Mouse (Mus musculus) CH12.LX (cell line): ENCODE results near the gene Acaa1b.

Experiments used
- CTCF ChIP-seq, 2 experiments: IDR thresholded peaks in 1 of 2; conservative IDR thresholded peaks in 1 of 2; 2 replicates each; pipeline ENCODE4 v1.5.1; 2011 to 2012; ENCODE audit warnings: low read depth in 2 of 2, low read length in 2 of 2, improper control_type of control experiment in 1 of 2, inconsistent platforms in 1 of 2, mild to moderate bottlenecking in 1 of 2, moderate library complexity in 1 of 2
- PAX5 ChIP-seq: IDR thresholded peaks from 2 replicates; pipeline ENCODE4 v1.6.1; 2012; ENCODE audit warnings: low read length, inconsistent platforms, mixed read lengths
- SMC3 ChIP-seq: IDR thresholded peaks from 2 replicates; pipeline ENCODE4 v1.6.1; 2011; ENCODE audit warnings: low read depth, low read length, improper control_type of control experiment

- no peak for TF ChIP-seq SMC3
- TF ChIP-seq PAX5: no peak
- TF ChIP-seq CTCF (conservative IDR thresholded peaks at IDR 0.05 in 1 of 2, IDR thresholded peaks at IDR 0.05 in 1 of 2; ENCODE audit: low read depth in 2 of 2, low read length in 2 of 2): no peak; a peak in 1 of 4 replicates
Observed at GRCm38 (mm10) chr9:119146098-119146770, 10.7 kb downstream of the Acaa1b start.
